Comparison of ENCODE assay signal across 7 mouse cellular contexts in the genomic region with DNA sequence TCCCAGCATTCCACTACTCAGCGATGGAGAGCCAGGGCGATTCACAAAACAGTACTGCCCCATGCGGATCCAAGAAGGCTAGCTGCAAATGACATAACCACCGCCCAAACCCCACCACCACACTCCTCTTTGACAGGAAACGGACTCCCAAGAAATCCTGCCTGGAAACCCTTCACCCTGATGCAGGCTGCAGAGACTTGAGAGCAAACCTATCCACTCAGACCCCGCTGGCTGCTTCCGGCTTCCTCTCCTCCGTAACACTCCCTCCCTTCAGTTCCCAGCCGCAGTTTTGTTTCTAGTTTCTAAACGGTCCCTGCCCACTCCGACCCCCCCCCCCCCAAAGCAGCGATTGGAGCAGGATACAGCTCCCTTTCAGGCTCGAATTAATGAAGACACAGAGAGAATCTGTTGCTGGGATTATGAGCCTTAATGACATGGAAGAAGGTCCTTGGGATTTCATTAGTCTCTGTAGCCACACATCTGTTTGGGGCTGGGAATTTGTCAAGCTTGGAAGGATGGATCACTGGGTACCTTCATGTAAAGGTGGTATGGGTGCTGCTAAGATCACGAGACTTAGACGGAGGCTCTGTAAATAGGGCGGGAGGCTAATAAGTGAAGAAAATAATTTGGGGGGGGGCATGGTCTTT.
DNase-seq lines count a peak whose midpoint lies in the region; ATAC-seq and TF ChIP-seq lines count a peak whose summit lies in the region.

No protein-coding gene starts in this region.

- peak in 1 of 2 experiments; percentile 19 for DNase-seq in spleen, adult 2 months (ENCODE audit: low read depth in 1 of 2, low spot score in 2 of 2)
- DNase-seq in spleen, postnatal 14 days (ENCODE audit: low spot score in 2 of 2) = no peak
- peak; percentile 78 for DNase-seq in embryo, embryonic 9.5 days (ENCODE audit: extremely low spot score)
- peak; percentile 63 for DNase-seq in kidney, postnatal 10 days
- DNase-seq in lung, postnatal 14 days = peak; percentile 38
- DNase-seq in right cerebral cortex, postnatal 4 days = peak; percentile 49

- H3K4me2 ChIP-seq in heart, embryonic 15.5 days = peak overlapping the region; percentile 76

- H3K9ac ChIP-seq in heart, embryonic 15.5 days = peak overlapping the region; percentile 72

- peak overlapping the region; percentile 58 for H3K4me3 ChIP-seq in spleen, adult 2 months (ENCODE audit: extremely low read depth, insufficient read depth, insufficient read length)
- H3K4me3 ChIP-seq in heart, embryonic 15.5 days = peak overlapping the region; percentile 71

- peak; percentile 65 for ATAC-seq in heart, embryonic 15.5 days (replicated peaks; ENCODE audit: insufficient number of reproducible peaks, insufficient read depth, low FRiP score, low read depth)

- TF ChIP-seq CTCF in spleen, adult 2 months (IDR thresholded peaks at IDR 0.05; ENCODE audit: extremely low read depth, insufficient read depth, insufficient read length, insufficient replicate concordance) = no peak

- no peak for TF ChIP-seq POLR2A in spleen, adult 2 months (IDR thresholded peaks at IDR 0.05; ENCODE audit: low read depth, low read length)

- no peaks in the 10 kb centered on the region; the same call in 1 of the 2 replicates for H3K27me3 ChIP-seq in spleen, adult 2 months (ENCODE audit: control insufficient read depth, insufficient read depth, low read length)
- H3K27me3 ChIP-seq in heart, embryonic 15.5 days = no peaks in the 10 kb centered on the region

- peaks cover 7% of the 10 kb centered on the region; the same call in 1 of the 2 replicates for H3K4me1 ChIP-seq in spleen, adult 2 months (ENCODE audit: control insufficient read depth, insufficient read depth, insufficient read length)
- peaks cover 29% of the 10 kb centered on the region for H3K4me1 ChIP-seq in heart, embryonic 15.5 days (replicated peaks)

- H3K36me3 ChIP-seq in spleen, adult 2 months (ENCODE audit: control insufficient read depth, insufficient read depth, low read length) = no peaks in the 10 kb centered on the region
- peaks cover 5% of the 10 kb centered on the region; the same call in 1 of the 2 replicates for H3K36me3 ChIP-seq in heart, embryonic 15.5 days

- 1% methylated on average over 16 of the region's 16 CpGs for WGBS in spleen, adult 2 months
- WGBS in heart, embryonic 15.5 days = under 1% methylated on average over 16 of the region's 16 CpGs

- no peaks in the 10 kb centered on the region for H3K9me3 ChIP-seq in heart, embryonic 15.5 days (replicated peaks)

- H3K27ac ChIP-seq in spleen, adult 2 months (ENCODE audit: insufficient read depth, low read length) = no peak overlapping the region
- peak overlapping the region; percentile 60 for H3K27ac ChIP-seq in heart, embryonic 15.5 days

Comparison
In these comparisons a context has a peak if more than half of its experiments do, and no peak if none do; other contexts are left out.
1. DNase-seq: peak in embryo, embryonic 9.5 days (single experiment), kidney, postnatal 10 days (single experiment), lung, postnatal 14 days (single experiment) and right cerebral cortex, postnatal 4 days (single experiment); none in spleen, postnatal 14 days (0 of 2).